Mouse (Mus musculus) liver, embryonic 14.5 days (tissue): ENCODE results near the gene Nxpe3. TPM values are rescaled to one million over a fixed set of nuclear protein-coding genes. Genes with fewer than 3 reads are reported as not detected.

Experiments
- ATAC-seq: fragments of 200-750 bp; cut with Nextera tagmentation; 2 replicates; pipeline ENCODE4 v1.8.0; 2017; ENCODE audit warnings: moderate number of reproducible peaks, mild to moderate bottlenecking, moderate library complexity; ENCODE audit not compliant: insufficient read depth
- DNase-seq, 3 experiments: peaks; one replicate each; pipeline ENCODE4 v3.0.0-alpha.2; 2012 to 2013; ENCODE audit warnings: low read depth in 3 of 3, low spot score in 3 of 3
- H3K27ac ChIP-seq: fragments of 300-500 bp; sonication (generic); 2 replicates; pipeline ENCODE4 v1.5.1; 2014; ENCODE audit warnings: moderate library complexity, mild to moderate bottlenecking, control low read depth, inconsistent platforms
- H3K27me3 ChIP-seq: fragments of 300-500 bp; sonication (generic); 2 replicates; pipeline ENCODE4 v1.6.1; 2014; ENCODE audit warnings: mild to moderate bottlenecking, low read length, moderate library complexity; ENCODE audit not compliant: control insufficient read depth, insufficient read depth
- H3K36me3 ChIP-seq: fragments of 300-500 bp; sonication (generic); replicated peaks from 2 replicates; pipeline ENCODE4 v1.6.1; 2014; ENCODE audit warnings: low read depth; ENCODE audit not compliant: control insufficient read depth, insufficient read depth
- H3K4me1 ChIP-seq, 2 experiments: fragments of 200-500 bp in 1 of 2; fragments of 300-500 bp in 1 of 2; sonication (generic) in 1 of 2; replicated peaks; 2 replicates each; pipeline ENCODE4 v1.6.1; 2012 to 2014; ENCODE audit warnings: antibody characterized with exemption in 1 of 2, inconsistent platforms in 1 of 2, low read length in 1 of 2; ENCODE audit not compliant: control insufficient read depth in 2 of 2, insufficient read depth in 2 of 2
- H3K4me2 ChIP-seq: fragments of 300-500 bp; sonication (generic); 2 replicates; pipeline ENCODE4 v1.6.1; 2014; ENCODE audit warnings: low read depth, mild to moderate bottlenecking, control low read depth, moderate library complexity
- H3K4me3 ChIP-seq, 2 experiments: fragments of 200-500 bp in 1 of 2; fragments of 300-500 bp in 1 of 2; sonication (generic) in 1 of 2; 2 replicates each; pipeline ENCODE4 v1.5.1; 2012 to 2014; ENCODE audit warnings: low read depth in 2 of 2, low read length in 2 of 2, mild to moderate bottlenecking in 2 of 2, control low read depth in 1 of 2, inconsistent platforms in 1 of 2, moderate library complexity in 1 of 2; ENCODE audit not compliant: insufficient read depth in 1 of 2
- H3K9ac ChIP-seq: fragments of 300-500 bp; sonication (generic); replicated peaks from 2 replicates; pipeline ENCODE4 v1.6.1; 2014; ENCODE audit warnings: mild to moderate bottlenecking, control low read depth, moderate library complexity
- H3K9me3 ChIP-seq: fragments of 300-500 bp; sonication (generic); 2 replicates; pipeline ENCODE4 v1.6.1; 2016; ENCODE audit warnings: low read length, mixed read lengths; ENCODE audit not compliant: control insufficient read depth
- CTCF ChIP-seq: IDR thresholded peaks from 2 replicates; pipeline ENCODE4 v1.5.1; 2016; ENCODE audit warnings: antibody characterized with exemption, low read depth, control low read depth
- EP300 ChIP-seq: IDR thresholded peaks from 2 replicates; pipeline ENCODE4 v1.6.1; 2016; ENCODE audit warnings: antibody characterized with exemption, low read depth
- WGBS: fragments of 180-500 bp; shearing (Covaris S2); extraction: QIAGEN DNeasy Blood & Tissue Kit; methylation state at CpG from one replicate; pipeline ENCODE4 v1.1.7; 2014; ENCODE audit not compliant: insufficient replicate concordance; 5-methylcytosine and 5-hydroxymethylcytosine counted together
- polyA plus RNA-seq, 2 experiments: library from polyadenylated mRNA; depleted of rRNA in 1 of 2; stranded (reverse) in 1 of 2; unstranded in 1 of 2; fragments of >200 nt; fragmentation: Nextera tagmentation in 1 of 2; extraction: Ambion mirVana in 1 of 2; gene quantifications; 2 replicates each; pipeline versions ENCODE4 v1.2.1 to v1.2.3; 2012 to 2014

The Nxpe3 gene
- polyA plus RNA-seq, 2 experiments: 0.33 to 0.83 TPM

DNA sequence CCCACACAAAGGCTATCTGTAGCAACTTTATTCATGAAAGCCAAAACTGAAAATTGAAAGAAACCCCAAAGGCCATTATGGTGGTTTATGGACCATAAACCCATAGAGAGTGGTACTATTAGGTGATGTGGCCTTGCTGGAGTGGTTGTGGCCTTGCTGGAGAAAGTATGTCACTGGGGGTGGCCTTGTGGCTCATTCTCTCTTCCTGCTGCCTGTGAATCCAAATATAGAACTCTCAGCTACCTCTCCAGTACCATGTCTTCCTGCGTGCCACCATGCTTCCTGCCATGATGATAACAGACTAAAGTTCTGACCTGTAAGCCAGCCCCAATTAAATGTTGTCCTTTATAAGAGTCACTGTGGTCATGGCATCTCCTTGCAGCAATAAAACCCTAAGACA, 90.3 kb downstream of the Nxpe3 start:
- 32% methylated on average over 1 of the region's 1 CpGs for WGBS
- no peaks in the 10 kb centered on the region for H3K27me3 ChIP-seq
- ATAC-seq (no peak), DNase-seq (no peak)
- TF ChIP-seq CTCF: no peak
- H3K27ac ChIP-seq: no peak overlapping the region
- H3K36me3 ChIP-seq: no peaks in the 10 kb centered on the region
- H3K4me1 ChIP-seq: no peaks in the 10 kb centered on the region; a peak in 1 of 4 replicates
- H3K4me2 ChIP-seq: no peak overlapping the region
- no peaks in the 10 kb centered on the region for H3K9me3 ChIP-seq
- H3K4me3 ChIP-seq: no peak overlapping the region
- H3K9ac ChIP-seq: no peak overlapping the region

- Histone ChIP-seq H3K4me3 (no peak overlapping the region), H3K36me3 (no peaks in the 10 kb centered on the region), H3K9ac (no peak overlapping the region), H3K27me3 (no peaks in the 10 kb centered on the region), H3K4me1 (no peaks in the 10 kb centered on the region), H3K27ac (no peak overlapping the region), H3K4me2 (no peak overlapping the region), H3K9me3 (no peaks in the 10 kb centered on the region)
- DNase-seq (no peak), ATAC-seq (no peak)
- no peak for TF ChIP-seq EP300
- TF ChIP-seq CTCF: no peak
- WGBS: 16% methylated on average over 1 of the region's 1 CpGs
These were observed 93.5 kb downstream of the Nxpe3 start for GRCm38 (mm10) chr16:55801629-55802028.

- no peaks in the 10 kb centered on the region for H3K4me1 ChIP-seq
- H3K4me2 ChIP-seq: no peak overlapping the region
- no peak overlapping the region for H3K27ac ChIP-seq
- TF ChIP-seq CTCF: no peak
- no peak for TF ChIP-seq EP300
- H3K4me3 ChIP-seq: no peak overlapping the region
- no peaks in the 10 kb centered on the region for H3K27me3 ChIP-seq
- no peak for ATAC-seq
- DNase-seq: no peak
- H3K36me3 ChIP-seq: no peaks in the 10 kb centered on the region
- H3K9ac ChIP-seq: no peak overlapping the region
- no peaks in the 10 kb centered on the region for H3K9me3 ChIP-seq
- 44% methylated on average over 7 of the region's 7 CpGs for WGBS
These were observed 96.2 kb downstream of the Nxpe3 start for GRCm38 (mm10) chr16:55798845-55799244.

DNA sequence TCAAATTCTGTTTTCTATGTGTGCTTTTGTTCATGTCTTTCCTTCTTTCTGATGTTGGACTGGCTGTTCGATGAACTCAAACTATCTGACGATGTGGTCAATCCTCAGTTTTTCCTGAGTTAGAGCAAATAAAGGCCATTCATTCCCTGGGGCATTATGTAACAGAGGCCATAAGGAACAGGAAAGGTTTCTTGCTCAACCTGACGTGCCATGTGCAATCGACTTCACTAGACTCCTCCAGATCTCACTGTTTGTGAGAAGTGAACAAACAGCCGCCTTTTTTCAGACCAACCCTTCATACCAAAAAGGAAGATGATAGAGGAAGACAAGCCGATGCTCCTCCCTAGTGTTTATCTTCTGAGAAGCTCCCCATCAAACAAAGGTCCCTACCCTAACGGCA, 104.8 kb downstream of the Nxpe3 start:
- no peaks in the 10 kb centered on the region for H3K4me1 ChIP-seq
- H3K36me3 ChIP-seq: no peaks in the 10 kb centered on the region
- no peak overlapping the region for H3K4me2 ChIP-seq
- TF ChIP-seq EP300 (no peak), CTCF (no peak)
- no peak overlapping the region for H3K4me3 ChIP-seq
- WGBS: 65% methylated on average over 7 of the region's 7 CpGs
- H3K9me3 ChIP-seq: no peaks in the 10 kb centered on the region
- no peak overlapping the region for H3K9ac ChIP-seq
- H3K27me3 ChIP-seq: no peaks in the 10 kb centered on the region
- ATAC-seq (no peak), DNase-seq (no peak)
- no peak overlapping the region for H3K27ac ChIP-seq

Other genes with a start within 250 kb of the Nxpe3 start
- 2.1 and 2.4 TPM in 2 replicates for gene Nfkbiz, start 56.4 kb downstream of the Nxpe3 start, polyA plus RNA-seq (2012; rRNA removed)
- gene Nfkbiz, start 56.4 kb downstream of the Nxpe3 start, polyA plus RNA-seq (2014; fragmentation: Nextera tagmentation; extraction: Ambion mirVana): 1.7 and 1.9 TPM in 2 replicates
- 1.5 and 2.0 TPM in 2 replicates for gene Cep97, start 39.6 kb upstream of the Nxpe3 start, polyA plus RNA-seq (2012; rRNA removed)
- 3.9 and 5.4 TPM in 2 replicates for gene Cep97, start 39.6 kb upstream of the Nxpe3 start, polyA plus RNA-seq (2014; fragmentation: Nextera tagmentation; extraction: Ambion mirVana)
- 155 and 464 TPM in 2 replicates for gene Rpl24, start 71.0 kb upstream of the Nxpe3 start, polyA plus RNA-seq (2012; rRNA removed)
- 477 and 499 TPM in 2 replicates for gene Rpl24, start 71.0 kb upstream of the Nxpe3 start, polyA plus RNA-seq (2014; fragmentation: Nextera tagmentation; extraction: Ambion mirVana)
- 3.1 and 5.1 TPM in 2 replicates for gene Zbtb11, start 78.6 kb upstream of the Nxpe3 start, polyA plus RNA-seq (2012; rRNA removed)
- gene Zbtb11, start 78.6 kb upstream of the Nxpe3 start, polyA plus RNA-seq (2014; fragmentation: Nextera tagmentation; extraction: Ambion mirVana): 8.4 and 9.5 TPM in 2 replicates
- gene Pcnp, start 134.5 kb upstream of the Nxpe3 start, polyA plus RNA-seq (2012; rRNA removed): 22.2 and 33.6 TPM in 2 replicates
- gene Pcnp, start 134.5 kb upstream of the Nxpe3 start, polyA plus RNA-seq (2014; fragmentation: Nextera tagmentation; extraction: Ambion mirVana): 102 and 107 TPM in 2 replicates
- gene Trmt10c, start 142.5 kb upstream of the Nxpe3 start, polyA plus RNA-seq (2012; rRNA removed): 3.2 and 6.1 TPM in 2 replicates
- 16.1 and 17.7 TPM in 2 replicates for gene Trmt10c, start 142.5 kb upstream of the Nxpe3 start, polyA plus RNA-seq (2014; fragmentation: Nextera tagmentation; extraction: Ambion mirVana)
- 6.9 and 8.7 TPM in 2 replicates for gene Senp7, start 153.1 kb upstream of the Nxpe3 start, polyA plus RNA-seq (2012; rRNA removed)
- 15.5 and 16.9 TPM in 2 replicates for gene Senp7, start 153.1 kb upstream of the Nxpe3 start, polyA plus RNA-seq (2014; fragmentation: Nextera tagmentation; extraction: Ambion mirVana)